Mouse (Mus musculus) CH12.LX (cell line): ENCODE data around the gene Ick. TPM values are rescaled to one million over a fixed set of nuclear protein-coding genes. Genes with fewer than 3 reads are reported as not detected.

ENCODE experiments used
- DNase-seq: peaks from one replicate; pipeline ENCODE4 v3.0.0-alpha.2; 2013; ENCODE audit errors: extremely low read depth
- H3K27ac ChIP-seq: 2 replicates; pipeline ENCODE4 v1.5.1; 2012; ENCODE audit warnings: low read depth, mild to moderate bottlenecking, control low read depth, moderate library complexity; ENCODE audit not compliant: insufficient read depth
- H3K27me3 ChIP-seq: replicated peaks from 2 replicates; pipeline ENCODE3; 2012; ENCODE audit warnings: inconsistent platforms
- H3K36me3 ChIP-seq, 2 experiments: replicated peaks in 1 of 2; 2 replicates each; pipeline versions ENCODE3 to v1.6.1; 2012; ENCODE audit warnings: inconsistent platforms in 1 of 2, low read length in 1 of 2, mild to moderate bottlenecking in 1 of 2, mixed read lengths in 1 of 2, moderate library complexity in 1 of 2; ENCODE audit not compliant: control insufficient read depth in 1 of 2, insufficient read depth in 1 of 2
- H3K4me1 ChIP-seq, 2 experiments: 2 replicates each; pipeline ENCODE4 v1.6.1; 2012; ENCODE audit warnings: inconsistent platforms in 1 of 2, moderate library complexity in 1 of 2; ENCODE audit not compliant: insufficient read depth in 2 of 2, control insufficient read depth in 1 of 2
- H3K4me2 ChIP-seq: 2 replicates; pipeline ENCODE4 v1.6.1; 2012; ENCODE audit warnings: low read depth, mild to moderate bottlenecking, control low read depth; ENCODE audit not compliant: poor library complexity, insufficient read depth, severe bottlenecking
- H3K4me3 ChIP-seq, 3 experiments: fragments of 150-350 bp in 1 of 3; sonication (generic) in 1 of 3; replicated peaks in 1 of 3; 2 replicates each; pipeline versions ENCODE3 to v1.5.1; 2011 to 2012; ENCODE audit warnings: low read depth in 2 of 3, low read length in 2 of 3, mild to moderate bottlenecking in 2 of 3, moderate library complexity in 2 of 3, control low read depth in 1 of 3, improper control_type of control experiment in 1 of 3, inconsistent platforms in 1 of 3, mixed read lengths in 1 of 3; ENCODE audit not compliant: poor library complexity in 1 of 3
- H3K79me2 ChIP-seq: replicated peaks from 2 replicates; pipeline ENCODE4 v1.6.1; 2012; ENCODE audit warnings: mild to moderate bottlenecking, moderate library complexity; ENCODE audit not compliant: control insufficient read depth, poor library complexity, insufficient read depth, severe bottlenecking; ENCODE audit errors: extremely low read depth
- H3K9ac ChIP-seq: 2 replicates; pipeline ENCODE4 v1.6.1; 2012; ENCODE audit warnings: low read depth, mild to moderate bottlenecking, control low read depth, moderate library complexity; ENCODE audit not compliant: insufficient read depth
- H3K9me3 ChIP-seq: replicated peaks from 2 replicates; pipeline ENCODE3; 2012; ENCODE audit warnings: low read length, inconsistent platforms, mixed read lengths
- CHD1 ChIP-seq: IDR thresholded peaks from 2 replicates; pipeline ENCODE4 v1.6.1; 2012; ENCODE audit warnings: low read depth, low read length, improper control_type of control experiment, inconsistent platforms
- CHD2 ChIP-seq: IDR thresholded peaks from 2 replicates; pipeline ENCODE4 v1.6.1; 2011; ENCODE audit warnings: low read length, improper control_type of control experiment
- CTCF ChIP-seq, 2 experiments: IDR thresholded peaks in 1 of 2; conservative IDR thresholded peaks in 1 of 2; 2 replicates each; pipeline ENCODE4 v1.5.1; 2011 to 2012; ENCODE audit warnings: low read depth in 2 of 2, low read length in 2 of 2, improper control_type of control experiment in 1 of 2, inconsistent platforms in 1 of 2, mild to moderate bottlenecking in 1 of 2, moderate library complexity in 1 of 2
- E2F4 ChIP-seq: IDR thresholded peaks from 2 replicates; pipeline ENCODE4 v1.6.1; 2011; ENCODE audit warnings: low read depth, low read length, improper control_type of control experiment; ENCODE audit not compliant: insufficient replicate concordance
- ETS1 ChIP-seq: conservative IDR thresholded peaks from 2 replicates; pipeline ENCODE4 v1.6.1; 2012; ENCODE audit warnings: low read depth, mild to moderate bottlenecking, inconsistent platforms, low read length, improper control_type of control experiment, moderate library complexity
- GABPA ChIP-seq: IDR thresholded peaks from 2 replicates; pipeline ENCODE4 v1.6.1; 2012; ENCODE audit warnings: low read depth, low read length, improper control_type of control experiment, inconsistent platforms; ENCODE audit not compliant: insufficient replicate concordance
- IRF4 ChIP-seq: IDR thresholded peaks from 2 replicates; pipeline ENCODE4 v1.6.1; 2014; ENCODE audit warnings: low read depth, mild to moderate bottlenecking, inconsistent platforms, low read length, improper control_type of control experiment
- JUN ChIP-seq: IDR thresholded peaks from 2 replicates; pipeline ENCODE4 v1.6.1; 2011; ENCODE audit warnings: low read depth, mild to moderate bottlenecking, low read length, improper control_type of control experiment, moderate library complexity; ENCODE audit not compliant: insufficient read depth
- JUND ChIP-seq: conservative IDR thresholded peaks from 2 replicates; pipeline ENCODE4 v1.6.1; 2011; ENCODE audit warnings: low read depth, low read length, improper control_type of control experiment
- KAT2A ChIP-seq: IDR thresholded peaks from 2 replicates; pipeline ENCODE4 v1.6.1; 2012; ENCODE audit warnings: low read length, improper control_type of control experiment, inconsistent platforms; ENCODE audit not compliant: insufficient replicate concordance
- MAFK ChIP-seq: IDR thresholded peaks from 2 replicates; pipeline ENCODE4 v1.6.1; 2011; ENCODE audit warnings: low read length, improper control_type of control experiment; ENCODE audit not compliant: insufficient replicate concordance
- MEF2A ChIP-seq: IDR thresholded peaks from 2 replicates; pipeline ENCODE4 v1.6.1; 2014; ENCODE audit warnings: low read depth, mild to moderate bottlenecking, inconsistent platforms, low read length, improper control_type of control experiment, borderline replicate concordance
- MYC ChIP-seq: IDR thresholded peaks from 2 replicates; pipeline ENCODE4 v1.6.1; 2011; ENCODE audit warnings: low read depth, mild to moderate bottlenecking, improper control_type of control experiment, low read length
- NELFE ChIP-seq: IDR thresholded peaks from 2 replicates; pipeline ENCODE4 v1.6.1; 2011; ENCODE audit warnings: low read depth, low read length, improper control_type of control experiment
- NRF1 ChIP-seq: IDR thresholded peaks from 2 replicates; pipeline ENCODE4 v1.6.1; 2014; ENCODE audit warnings: low read depth, mild to moderate bottlenecking, inconsistent platforms, low read length, improper control_type of control experiment, moderate library complexity
- PAX5 ChIP-seq: IDR thresholded peaks from 2 replicates; pipeline ENCODE4 v1.6.1; 2012; ENCODE audit warnings: low read length, inconsistent platforms, mixed read lengths
- POLR2AphosphoS2 ChIP-seq: IDR thresholded peaks from 2 replicates; pipeline ENCODE4 v1.6.1; 2011; ENCODE audit warnings: low read depth, low read length, improper control_type of control experiment
- RCOR1 ChIP-seq: conservative IDR thresholded peaks from 2 replicates; pipeline ENCODE4 v1.6.1; 2012; ENCODE audit warnings: low read depth, mild to moderate bottlenecking, inconsistent platforms, low read length, improper control_type of control experiment
- SIN3A ChIP-seq: IDR thresholded peaks from 2 replicates; pipeline ENCODE4 v1.6.1; 2012; ENCODE audit warnings: low read length, improper control_type of control experiment, inconsistent platforms
- SMC3 ChIP-seq: IDR thresholded peaks from 2 replicates; pipeline ENCODE4 v1.6.1; 2011; ENCODE audit warnings: low read depth, low read length, improper control_type of control experiment
- TCF12 ChIP-seq: IDR thresholded peaks from 2 replicates; pipeline ENCODE4 v1.6.1; 2014; ENCODE audit warnings: low read depth, mild to moderate bottlenecking, inconsistent platforms, low read length, improper control_type of control experiment
- USF1 ChIP-seq: IDR thresholded peaks from 2 replicates; pipeline ENCODE4 v1.6.1; 2014; ENCODE audit warnings: low read depth, mild to moderate bottlenecking, inconsistent platforms, low read length, improper control_type of control experiment
- USF2 ChIP-seq: conservative IDR thresholded peaks from 2 replicates; pipeline ENCODE4 v1.6.1; 2011; ENCODE audit warnings: low read depth, low read length, improper control_type of control experiment
- ZC3H11A ChIP-seq: IDR thresholded peaks from 2 replicates; pipeline ENCODE4 v1.6.1; 2012; ENCODE audit warnings: low read depth, mild to moderate bottlenecking, inconsistent platforms, low read length, improper control_type of control experiment
- ZKSCAN1 ChIP-seq: IDR thresholded peaks from 2 replicates; pipeline ENCODE4 v1.6.1; 2012; ENCODE audit warnings: low read depth, inconsistent platforms, low read length, improper control_type of control experiment, borderline replicate concordance
- ZMIZ1 ChIP-seq: IDR thresholded peaks from 2 replicates; pipeline ENCODE4 v1.6.1; 2012; ENCODE audit warnings: low read depth, mild to moderate bottlenecking, inconsistent platforms, low read length, improper control_type of control experiment
- ZNF384 ChIP-seq: IDR thresholded peaks from 2 replicates; pipeline ENCODE4 v1.6.1; 2012; ENCODE audit warnings: low read depth, low read length, improper control_type of control experiment, inconsistent platforms
- dilution Hi-C: fragments of 300-500 bp; cut with MboI; formaldehyde crosslinking; loops from 2 replicates; pipeline ENCODE4 v1.14.3; 2020; ENCODE audit warnings: low sequenced_read_pairs; ENCODE audit not compliant: extremely low pct_unique_long_range_greater_than_20kb, extremely low pct_ligation_motif_present
- in situ Hi-C: fragments of 300-500 bp; cut with MboI; formaldehyde crosslinking; loops from 3 replicates; pipeline ENCODE4 v1.14.3; 2019; ENCODE audit warnings: low sequenced_read_pairs, low pct_ligation_motif_present, low pct_unique_long_range_greater_than_20kb, mixed read lengths
- polyA plus RNA-seq: library from polyadenylated mRNA; unstranded; fragments of >175 nt; gene quantifications from 2 replicates; pipeline ENCODE4 v1.2.1, GENCODE M21; 2012; ENCODE audit warnings: low read depth; ENCODE audit not compliant: insufficient read length
- total RNA-seq, 2 experiments: library from RNA; depleted of rRNA; stranded (reverse); fragments of 300-350 nt in 1 of 2; fragments of >200 nt in 1 of 2; gene quantifications; 2 replicates each; pipeline ENCODE4 v1.2.3; 2012 to 2014

Ick gene
- total and polyA plus RNA-seq, 3 experiments: 4.5 to 7.1 (median 4.8) TPM

- Histone ChIP-seq H3K9me3 (no peaks in the 10 kb centered on the region), H3K27me3 (no peaks in the 10 kb centered on the region), H3K4me1 (peaks cover 0 to 34% of the 10 kb centered on the region in 2 experiments; a peak in 2 of 4 replicates), H3K4me2 (no peak overlapping the region), H3K9ac (no peak overlapping the region), H3K27ac (no peak overlapping the region), H3K79me2 (no peaks in the 10 kb centered on the region), H3K4me3 (no peak overlapping the region), H3K36me3 (peaks cover 34 to 48% of the 10 kb centered on the region in 2 experiments)
- DNase-seq: no peak
- in situ Hi-C loops (no loop called here), dilution Hi-C loops (no loop called here)
- no peak for TF ChIP-seq JUND
- no peak for TF ChIP-seq MEF2A
- TF ChIP-seq RCOR1: no peak
- TF ChIP-seq POLR2AphosphoS2: no peak
- TF ChIP-seq SMC3: no peak
- no peak for TF ChIP-seq CHD2
- TF ChIP-seq ZKSCAN1: no peak
- no peak for TF ChIP-seq CTCF (conservative IDR thresholded peaks at IDR 0.05 in 1 of 2, IDR thresholded peaks at IDR 0.05 in 1 of 2; ENCODE audit: low read depth in 2 of 2, low read length in 2 of 2)
- no peak for TF ChIP-seq ETS1
Observed at GRCm38 (mm10) chr9:78081835-78082234, 27.2 kb upstream of the Ick start.

DNA sequence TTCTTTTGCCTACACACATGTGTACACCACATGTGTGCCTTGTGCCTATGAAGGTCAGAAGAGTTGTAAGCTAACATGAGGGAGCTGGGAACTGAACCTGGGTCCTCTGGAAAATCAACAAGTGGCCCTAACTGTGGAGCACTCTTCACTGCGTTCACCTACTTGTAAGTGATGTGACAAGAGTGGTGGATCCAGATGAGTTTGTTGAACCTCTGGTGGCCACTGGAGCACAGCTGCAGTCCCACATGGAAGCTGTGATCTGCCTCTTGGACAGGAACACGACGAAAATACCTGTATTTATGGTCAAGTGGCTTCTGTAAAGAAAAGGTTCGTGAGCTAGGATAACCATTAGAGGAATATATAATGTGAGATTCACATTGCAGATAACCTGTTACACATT, 24.7 kb upstream of the Ick start:
- Histone ChIP-seq H3K36me3 (peaks cover 34 to 66% of the 10 kb centered on the region in 2 experiments), H3K79me2 (no peaks in the 10 kb centered on the region), H3K9ac (no peak overlapping the region), H3K4me1 (peaks cover 0 to 34% of the 10 kb centered on the region in 2 experiments; a peak in 2 of 4 replicates), H3K4me2 (no peak overlapping the region), H3K27me3 (no peaks in the 10 kb centered on the region), H3K4me3 (no peak overlapping the region), H3K9me3 (no peaks in the 10 kb centered on the region), H3K27ac (no peak overlapping the region)
- in situ Hi-C loops: no loop called here
- TF ChIP-seq IRF4: no peak
- TF ChIP-seq USF1: no peak
- TF ChIP-seq MAFK: no peak
- TF ChIP-seq RCOR1: no peak
- TF ChIP-seq MYC: no peak
- no peak for TF ChIP-seq ZNF384
- no peak for TF ChIP-seq NRF1
- TF ChIP-seq SIN3A: no peak
- TF ChIP-seq USF2: no peak
- no peak for TF ChIP-seq CTCF (conservative IDR thresholded peaks at IDR 0.05 in 1 of 2, IDR thresholded peaks at IDR 0.05 in 1 of 2; ENCODE audit: low read depth in 2 of 2, low read length in 2 of 2)
- TF ChIP-seq E2F4: no peak
- no peak for TF ChIP-seq PAX5
- TF ChIP-seq ZMIZ1: no peak
- TF ChIP-seq TCF12: no peak
- no peak for TF ChIP-seq JUN
- TF ChIP-seq ZC3H11A: no peak
- TF ChIP-seq GABPA: no peak
- no peak for TF ChIP-seq KAT2A
- TF ChIP-seq NELFE: no peak
- TF ChIP-seq CHD1: no peak
- TF ChIP-seq, all 38 proteins: peak for 0
- DNase-seq: no peak
- dilution Hi-C loops: no loop called here
